Mouse (Mus musculus): ENCODE data around the gene Emp1. TPM values are rescaled to one million over a fixed set of nuclear protein-coding genes. Genes with fewer than 3 reads are reported as not detected.

Emp1 gene
- polyA plus RNA-seq (2015; fragmentation: Nextera tagmentation; extraction: Ambion mirVana), result 127 and 136 TPM in 2 replicates

DNA sequence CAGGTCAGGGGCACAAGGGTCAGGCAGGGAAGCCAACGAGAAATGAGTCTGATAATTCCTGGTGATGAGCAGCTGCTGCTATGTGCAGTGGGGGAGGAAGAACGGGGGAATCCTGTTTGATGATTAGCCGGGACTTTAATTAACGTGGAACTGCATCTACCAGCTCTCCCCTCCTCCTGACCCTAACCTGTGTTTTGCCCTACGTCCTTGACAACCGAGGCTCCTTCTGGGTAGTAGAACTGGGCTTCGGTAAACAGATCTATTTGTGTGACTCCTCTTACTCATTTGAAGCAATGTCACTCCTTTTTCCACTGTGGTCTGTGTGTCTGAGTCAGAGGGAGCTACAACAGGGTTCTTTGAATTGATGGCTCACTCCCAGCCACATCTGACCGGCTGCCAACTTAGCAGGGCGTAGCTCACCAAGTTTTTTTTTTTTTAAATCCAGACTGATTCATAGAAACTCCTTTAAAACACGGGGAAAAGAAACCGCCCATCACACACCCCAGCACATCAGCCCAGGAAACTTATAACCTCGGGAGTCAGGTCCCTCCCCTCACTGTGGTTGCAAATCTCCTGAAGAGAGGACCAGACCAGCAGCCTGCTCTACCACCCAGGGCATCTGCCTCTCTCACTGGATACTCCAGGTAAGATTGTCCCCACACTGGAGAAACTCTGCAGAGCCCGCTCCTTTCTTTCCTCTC lies at the start of gene Emp1:
Gene Emp1 (plus strand): TSS at position 87 of the 701 bp plus-strand sequence.
- Histone ChIP-seq H3K27ac (ENCODE audit: low read length) (peak within 1 kb of the TSS; percentile 90), H3K9me3 (ENCODE audit: low read length) (no peaks in the 10 kb centered on the region), H3K9ac (replicated peaks; ENCODE audit: low read depth) (peak within 1 kb of the TSS; percentile 39), H3K27me3 (replicated peaks; ENCODE audit: insufficient read depth, low read length) (no peaks in the 10 kb centered on the region), H3K4me1 (ENCODE audit: insufficient read depth, low read depth, low read length) (peaks cover 14% of the 10 kb centered on the region), H3K4me3 (ENCODE audit: low read depth, low read length) (peak within 1 kb of the TSS; percentile 45), H3K36me3 (ENCODE audit: insufficient read depth, low read length) (no peaks in the 10 kb centered on the region), H3K4me2 (replicated peaks; ENCODE audit: low read depth, low read length) (peak within 1 kb of the TSS; percentile 49)
- TF ChIP-seq CTCF (IDR thresholded peaks at IDR 0.05) (peak; percentile 14), EP300 (IDR thresholded peaks at IDR 0.05) (peak; percentile 65)
- WGBS, result 4% methylated on average over 13 of the region's 13 CpGs
- ATAC-seq (peak; percentile 76), DNase-seq (ENCODE audit: low spot score) (peak; percentile 95)

DNA sequence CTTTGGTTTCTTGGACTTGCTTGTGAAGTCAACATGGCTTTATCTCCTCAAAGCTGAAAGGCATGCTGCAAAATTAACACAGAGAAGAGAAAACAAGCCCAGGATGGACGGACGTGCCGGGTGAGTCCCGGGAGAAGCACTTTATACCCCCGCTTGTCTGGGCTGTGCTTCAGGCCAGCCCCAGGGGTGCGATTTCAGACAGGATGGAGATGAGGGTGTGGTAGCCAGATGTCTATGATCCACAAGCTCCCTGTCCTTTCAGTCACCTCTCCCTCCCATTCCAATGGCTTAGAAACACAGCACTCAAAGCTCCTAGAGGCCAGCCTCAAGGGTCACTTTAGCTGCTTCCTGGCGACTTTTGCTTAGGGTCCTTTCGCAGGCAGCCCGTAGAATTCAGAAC lies 48.4 kb upstream of the Emp1 start:
- no peaks in the 10 kb centered on the region for H3K36me3 ChIP-seq (ENCODE audit: insufficient read depth, low read length)
- TF ChIP-seq EP300 (IDR thresholded peaks at IDR 0.05), result no peak
- TF ChIP-seq CTCF (IDR thresholded peaks at IDR 0.05), result no peak
- no peaks in the 10 kb centered on the region for H3K9me3 ChIP-seq (ENCODE audit: low read length)
- H3K4me2 ChIP-seq (replicated peaks; ENCODE audit: low read depth, low read length), result no peak overlapping the region
- H3K4me1 ChIP-seq (ENCODE audit: insufficient read depth, low read depth, low read length), result peaks cover 6% of the 10 kb centered on the region; the same call in 1 of the 2 replicates
- DNase-seq (ENCODE audit: low spot score) (peak; percentile 39), ATAC-seq (peak; percentile 46; the same call in 1 of the 2 replicates)
- no peaks in the 10 kb centered on the region for H3K27me3 ChIP-seq (replicated peaks; ENCODE audit: insufficient read depth, low read length)
- WGBS, result 41% methylated on average over 9 of the region's 9 CpGs
- no peak overlapping the region for H3K27ac ChIP-seq (ENCODE audit: low read length)
- no peak overlapping the region for H3K9ac ChIP-seq (replicated peaks; ENCODE audit: low read depth)
- H3K4me3 ChIP-seq (ENCODE audit: low read depth, low read length), result no peak overlapping the region

DNA sequence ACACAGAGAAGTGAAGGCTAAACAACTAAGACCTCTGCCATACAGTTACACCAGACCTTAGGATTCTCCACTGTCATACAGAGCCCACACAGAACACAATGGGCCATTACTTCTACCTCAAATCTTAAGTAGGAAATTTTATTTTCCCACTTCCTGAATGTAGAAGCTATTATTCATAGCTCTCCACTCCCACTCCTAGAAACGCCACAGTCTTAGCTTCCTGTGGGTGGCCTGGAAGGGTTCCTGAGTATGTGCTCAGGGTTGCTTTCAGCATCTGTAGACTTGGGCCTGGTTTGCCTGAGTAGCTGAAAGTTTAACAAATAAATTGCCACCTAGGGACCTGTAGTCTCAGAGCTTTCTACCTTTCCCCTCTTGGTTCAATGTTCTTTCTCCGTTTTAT lies 46.2 kb upstream of the Emp1 start:
- no peak overlapping the region for H3K9ac ChIP-seq (replicated peaks; ENCODE audit: low read depth)
- peak; percentile 65 for ATAC-seq
- no peak overlapping the region for H3K4me2 ChIP-seq (replicated peaks; ENCODE audit: low read depth, low read length)
- no peaks in the 10 kb centered on the region for H3K27me3 ChIP-seq (replicated peaks; ENCODE audit: insufficient read depth, low read length)
- no peak overlapping the region for H3K4me3 ChIP-seq (ENCODE audit: low read depth, low read length)
- no peaks in the 10 kb centered on the region for H3K9me3 ChIP-seq (ENCODE audit: low read length)
- H3K27ac ChIP-seq (ENCODE audit: low read length), result peak overlapping the region; percentile 32; the same call in 1 of the 2 replicates
- peaks cover 6% of the 10 kb centered on the region; the same call in 1 of the 2 replicates for H3K4me1 ChIP-seq (ENCODE audit: insufficient read depth, low read depth, low read length)
- 34% methylated on average over 2 of the region's 2 CpGs for WGBS
- TF ChIP-seq CTCF (IDR thresholded peaks at IDR 0.05), result no peak
- TF ChIP-seq EP300 (IDR thresholded peaks at IDR 0.05), result 0 out of 2 replicates have a peak, but pooled peaks have one; percentile 16
- no peaks in the 10 kb centered on the region for H3K36me3 ChIP-seq (ENCODE audit: insufficient read depth, low read length)
- peak; percentile 69 for DNase-seq (ENCODE audit: low spot score)

DNA sequence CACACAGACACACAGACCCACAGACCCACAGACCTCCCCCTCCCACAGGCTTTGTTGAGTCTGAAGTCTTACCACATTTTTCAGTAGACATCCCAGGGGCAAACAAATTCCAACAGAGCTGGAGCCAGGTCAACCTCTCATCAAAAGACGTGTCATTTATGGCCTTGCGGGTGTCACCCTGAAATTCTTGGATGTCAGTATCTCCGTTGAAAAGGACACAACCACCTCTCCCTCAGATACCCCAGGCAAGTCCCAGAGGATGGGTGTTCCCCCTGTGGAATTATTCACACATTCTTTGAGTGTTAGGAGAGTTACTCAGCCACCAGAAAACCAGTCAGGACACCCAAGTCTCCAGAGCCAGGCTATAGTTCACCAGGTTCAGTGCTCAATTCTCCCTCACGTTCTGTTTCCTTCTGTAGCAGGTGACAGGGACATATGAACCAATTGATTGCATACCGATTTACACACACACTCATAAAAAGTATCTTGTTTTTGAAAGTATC lies 42.9 kb upstream of the Emp1 start:
- DNase-seq (ENCODE audit: low spot score) (no peak), ATAC-seq (no peak)
- Histone ChIP-seq H3K9ac (replicated peaks; ENCODE audit: low read depth) (no peak overlapping the region), H3K36me3 (ENCODE audit: insufficient read depth, low read length) (no peaks in the 10 kb centered on the region), H3K27me3 (replicated peaks; ENCODE audit: insufficient read depth, low read length) (no peaks in the 10 kb centered on the region), H3K4me3 (ENCODE audit: low read depth, low read length) (no peak overlapping the region), H3K27ac (ENCODE audit: low read length) (no peak overlapping the region), H3K9me3 (ENCODE audit: low read length) (no peaks in the 10 kb centered on the region), H3K4me2 (replicated peaks; ENCODE audit: low read depth, low read length) (no peak overlapping the region), H3K4me1 (ENCODE audit: insufficient read depth, low read depth, low read length) (peaks cover 13% of the 10 kb centered on the region; the same call in 1 of the 2 replicates)
- TF ChIP-seq EP300 (IDR thresholded peaks at IDR 0.05), result no peak
- TF ChIP-seq CTCF (IDR thresholded peaks at IDR 0.05), result no peak
- WGBS, result 56% methylated on average over 5 of the region's 5 CpGs

DNA sequence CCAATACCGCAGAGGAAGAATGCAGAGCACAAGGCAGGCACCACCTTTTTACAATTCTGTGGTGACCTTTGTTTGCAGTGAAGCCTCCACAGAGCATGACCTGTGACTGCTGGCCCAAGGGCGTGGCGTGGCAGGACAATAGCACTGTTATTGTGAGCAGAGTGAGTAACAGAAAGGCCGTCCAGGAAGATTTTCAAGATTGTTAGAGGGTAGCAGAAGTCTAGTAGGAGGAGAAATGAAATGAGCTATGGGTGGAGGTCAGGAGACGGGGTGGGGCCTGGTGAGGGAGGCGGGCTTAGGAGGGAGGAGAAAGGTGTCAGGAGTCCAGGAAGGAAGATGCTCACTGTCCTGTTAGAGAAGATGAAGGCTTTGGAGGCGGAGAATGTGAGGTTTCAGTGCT lies 39.6 kb upstream of the Emp1 start:
- no peak overlapping the region for H3K4me3 ChIP-seq (ENCODE audit: low read depth, low read length)
- H3K4me1 ChIP-seq (ENCODE audit: insufficient read depth, low read depth, low read length), result peaks cover 13% of the 10 kb centered on the region; the same call in 1 of the 2 replicates
- H3K36me3 ChIP-seq (ENCODE audit: insufficient read depth, low read length), result no peaks in the 10 kb centered on the region
- H3K4me2 ChIP-seq (replicated peaks; ENCODE audit: low read depth, low read length), result peak overlapping the region; percentile 33
- H3K9me3 ChIP-seq (ENCODE audit: low read length), result no peaks in the 10 kb centered on the region
- TF ChIP-seq CTCF (IDR thresholded peaks at IDR 0.05), result no peak
- no peak; the same call in 1 of the 2 replicates for TF ChIP-seq EP300 (IDR thresholded peaks at IDR 0.05)
- 40% methylated on average over 7 of the region's 7 CpGs for WGBS
- no peaks in the 10 kb centered on the region for H3K27me3 ChIP-seq (replicated peaks; ENCODE audit: insufficient read depth, low read length)
- DNase-seq (ENCODE audit: low spot score) (peak; percentile 60), ATAC-seq (peak; percentile 52)
- peak overlapping the region; percentile 76 for H3K27ac ChIP-seq (ENCODE audit: low read length)
- no peak overlapping the region for H3K9ac ChIP-seq (replicated peaks; ENCODE audit: low read depth)

DNA sequence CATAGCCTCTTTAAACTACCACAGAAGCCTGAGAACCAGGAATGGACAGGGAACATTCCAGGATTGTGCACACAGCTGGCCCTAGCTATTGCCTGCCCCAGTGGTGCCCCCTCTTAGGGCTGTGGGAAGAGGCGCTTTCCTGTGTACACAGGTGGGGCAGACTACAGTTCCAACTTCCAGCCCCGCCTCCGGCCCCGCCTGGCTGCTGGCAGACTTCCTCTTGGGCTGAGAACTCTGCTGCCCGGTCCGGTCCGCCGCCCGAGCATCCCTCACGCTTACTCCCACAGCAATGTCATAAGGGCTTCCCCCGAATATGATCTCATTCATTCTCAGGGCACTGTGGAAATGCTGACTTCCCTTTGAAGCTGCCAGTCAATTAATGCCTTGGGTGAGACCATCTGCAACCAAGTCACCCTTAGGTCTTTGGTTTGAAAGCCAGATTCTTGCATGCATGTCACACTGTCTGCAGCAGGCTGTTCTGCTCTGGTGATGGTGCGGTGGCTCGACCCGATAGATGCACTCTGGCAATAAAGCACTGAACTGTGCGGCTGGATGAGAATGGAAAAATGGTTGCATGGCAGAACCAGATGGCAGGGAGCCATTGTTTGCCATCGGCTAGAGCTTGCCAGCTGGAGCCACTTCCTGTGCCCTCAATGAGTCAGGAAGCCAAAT lies 38.9 kb upstream of the Emp1 start:
- ATAC-seq (peak; percentile 88), DNase-seq (ENCODE audit: low spot score) (peak; percentile 78)
- H3K9ac ChIP-seq (replicated peaks; ENCODE audit: low read depth), result no peak overlapping the region
- 11% methylated on average over 14 of the region's 16 CpGs for WGBS
- H3K4me2 ChIP-seq (replicated peaks; ENCODE audit: low read depth, low read length), result peak overlapping the region; percentile 33
- peak overlapping the region; percentile 76 for H3K27ac ChIP-seq (ENCODE audit: low read length)
- H3K4me1 ChIP-seq (ENCODE audit: insufficient read depth, low read depth, low read length), result peaks cover 13% of the 10 kb centered on the region; the same call in 1 of the 2 replicates
- H3K4me3 ChIP-seq (ENCODE audit: low read depth, low read length), result no peak overlapping the region
- H3K27me3 ChIP-seq (replicated peaks; ENCODE audit: insufficient read depth, low read length), result no peaks in the 10 kb centered on the region
- H3K36me3 ChIP-seq (ENCODE audit: insufficient read depth, low read length), result no peaks in the 10 kb centered on the region
- TF ChIP-seq EP300 (IDR thresholded peaks at IDR 0.05), result peak; percentile 34; the same call in 1 of the 2 replicates
- TF ChIP-seq CTCF (IDR thresholded peaks at IDR 0.05), result peak; percentile 36; the same call in 1 of the 2 replicates
- no peaks in the 10 kb centered on the region for H3K9me3 ChIP-seq (ENCODE audit: low read length)
